34 mouse cellular contexts compared by ENCODE assay signal in genomic region chr3:102364326-102364935, GRCm38 (mm10).
A peak's percentile ranks its signal among the peaks of the same experiment; 100 is the strongest.
DNase-seq lines count a peak whose midpoint lies in the region; ATAC-seq and TF ChIP-seq lines count a peak whose summit lies in the region.
"Had no signal": no experiment of that assay in that cellular context is flagged by ENCODE, and none has a peak within 500 bp of the region (broad histone marks: within the 10 kb centered on the region; RNA-seq: fewer than 3 reads in every experiment).

No protein-coding gene starts in this region.

- no peak for DNase-seq in frontal cortex, postnatal 14 days (ENCODE audit: low spot score in 2 of 2)
- no peak for DNase-seq in kidney, adult 2 months
- DNase-seq in kidney, adult 9 months: no peak
- DNase-seq in 3134 (ENCODE audit: extremely low read depth, insufficient read length, low spot score) (peak; percentile 72), Patski (ENCODE audit: low read depth, low spot score) (peak; percentile 99)
- no peak for DNase-seq in adrenal gland, postnatal 14 days
- no peak for DNase-seq in embryo, embryonic 11 days
- DNase-seq: adrenal gland, postnatal 25 days; cerebellum, adult 8-10 months; cerebellum, postnatal 36 days; gastrocnemius, postnatal 14 days; heart, postnatal 36 days; layer of hippocampus, postnatal 36 days; liver; lung, adult 2 months; lung, postnatal 10 days; midbrain, embryonic 14.5 days; retina, postnatal 1 day; right cerebral cortex, postnatal 25 days; spleen, adult 18-20 months; thymus, adult 18-20 months; thymus, postnatal 25 days had no signal

- no peaks in the 10 kb centered on the region for H3K36me3 ChIP-seq in kidney, adult 2 months (ENCODE audit: control insufficient read depth, insufficient read depth, low read length)
- H3K36me3 ChIP-seq: embryonic facial prominence, embryonic 12.5 days; forebrain, embryonic 10.5 days; forebrain, embryonic 15.5 days; hindbrain, embryonic 12.5 days; neural tube, embryonic 15.5 days had no signal

- no peaks in the 10 kb centered on the region for H3K27me3 ChIP-seq in kidney, adult 2 months (replicated peaks; ENCODE audit: control insufficient read depth, insufficient read depth, low read length)
- no peaks in the 10 kb centered on the region for H3K27me3 ChIP-seq in Patski
- H3K27me3 ChIP-seq: embryonic facial prominence, embryonic 12.5 days; forebrain, embryonic 15.5 days had no signal

- no peak for TF ChIP-seq CTCF in kidney, adult 2 months (conservative IDR thresholded peaks at IDR 0.05; ENCODE audit: insufficient read depth, insufficient read length, low read depth, low read length)
- no peak for TF ChIP-seq CTCF in Patski (IDR thresholded peaks at IDR 0.05)

- POLR2A ChIA-PET in Patski (lab: Charles Lee): no interaction called here

- H3K4me3 ChIP-seq in kidney, adult 2 months (ENCODE audit: insufficient read depth, low read depth, low read length): no peak overlapping the region
- H3K4me3 ChIP-seq: embryonic facial prominence, embryonic 12.5 days; forebrain, embryonic 10.5 days; forebrain, embryonic 15.5 days; hindbrain, embryonic 12.5 days; neural tube, embryonic 15.5 days had no signal

- H3K4me1 ChIP-seq in kidney, adult 2 months (ENCODE audit: control insufficient read depth, insufficient read depth, low read length): no peaks in the 10 kb centered on the region
- H3K4me1 ChIP-seq: embryonic facial prominence, embryonic 12.5 days; forebrain, embryonic 10.5 days; forebrain, embryonic 15.5 days; hindbrain, embryonic 12.5 days; neural tube, embryonic 15.5 days had no signal

- ATAC-seq in frontal cortex, adult (ENCODE audit: low TSS enrichment): peak; percentile 41; the same call in 1 of the 2 replicates
- peak; percentile 92 for ATAC-seq in Patski
- ATAC-seq: CD4-positive, CD25-positive, alpha-beta regulatory T cell, adult 4 months; forebrain, embryonic 15.5 days; hindbrain, postnatal 0 days; intestine, embryonic 16.5 days had no signal

- in situ Hi-C loops in Patski (cut with MboI; ENCODE audit: low pct_unique_long_range_greater_than_20kb): loop anchor here (5.0 kb wide), 1 partner anchor 108 kb away; no protein-coding TSS in a partner anchor

- peak overlapping the region; percentile 35; the same call in 1 of the 2 replicates for H3K27ac ChIP-seq in kidney, adult 2 months (ENCODE audit: insufficient read depth, low read depth, low read length)
- H3K27ac ChIP-seq: embryonic facial prominence, embryonic 12.5 days; forebrain, embryonic 10.5 days; forebrain, embryonic 15.5 days; hindbrain, embryonic 12.5 days; hindbrain, postnatal 0 days; liver, embryonic 14.5 days; macrophage; neural tube, embryonic 15.5 days; stomach, postnatal 0 days had no signal

- CTCF ChIA-PET in Patski (lab: Charles Lee): interaction anchor here (1.0 to 2.3 kb wide), 6 partner anchors 8 to 319 kb away, joined by 3 to 5 read pairs (median 4); no protein-coding TSS in a partner anchor

- TF ChIP-seq POLR2A in kidney, adult 2 months (IDR thresholded peaks at IDR 0.05; ENCODE audit: low read depth, low read length): no peak

- 52% methylated on average over 5 of the region's 5 CpGs for WGBS in kidney, adult 2 months

Comparison
In these comparisons a context has a peak if more than half of its experiments do, and no peak if none do; other contexts are left out.
1. DNase-seq: peak in 3134 (single experiment) and Patski (single experiment); none in frontal cortex, postnatal 14 days (0 of 2), kidney, adult 2 months (single experiment), kidney, adult 9 months (single experiment), adrenal gland, postnatal 14 days (single experiment) and embryo, embryonic 11 days (single experiment).